Mouse (Mus musculus) embryonic facial prominence, embryonic 13.5 days (tissue): ENCODE measurements around the gene Cdh24. TPM values are rescaled to one million over a fixed set of nuclear protein-coding genes. Genes with fewer than 3 reads are reported as not detected.

Experiments used
- ATAC-seq: fragments of 200-750 bp; cut with Nextera tagmentation; 2 replicates; pipeline ENCODE4 v1.8.0; 2017; ENCODE audit warnings: low read depth; ENCODE audit not compliant: insufficient number of reproducible peaks, insufficient read depth, low FRiP score, low TSS enrichment
- H3K27ac ChIP-seq: fragments of 300-500 bp; sonication (generic); 2 replicates; pipeline ENCODE4 v1.5.1; 2015; ENCODE audit warnings: moderate library complexity, mild to moderate bottlenecking, inconsistent platforms
- H3K27me3 ChIP-seq: fragments of 300-500 bp; sonication (generic); 2 replicates; pipeline ENCODE4 v1.6.1; 2015; ENCODE audit warnings: mild to moderate bottlenecking, inconsistent platforms
- H3K36me3 ChIP-seq: fragments of 300-500 bp; sonication (generic); 2 replicates; pipeline ENCODE4 v1.6.1; 2015; ENCODE audit warnings: mild to moderate bottlenecking, inconsistent platforms
- H3K4me1 ChIP-seq: fragments of 300-500 bp; sonication (generic); 2 replicates; pipeline ENCODE4 v1.6.1; 2015; ENCODE audit warnings: inconsistent platforms
- H3K4me2 ChIP-seq: fragments of 300-500 bp; sonication (generic); 2 replicates; pipeline ENCODE4 v1.6.1; 2015; ENCODE audit warnings: moderate library complexity, mild to moderate bottlenecking, inconsistent platforms
- H3K4me3 ChIP-seq: fragments of 300-500 bp; sonication (generic); 2 replicates; pipeline ENCODE4 v1.5.1; 2015; ENCODE audit warnings: mild to moderate bottlenecking, inconsistent platforms
- H3K9ac ChIP-seq: fragments of 300-500 bp; sonication (generic); 2 replicates; pipeline ENCODE4 v1.6.1; 2015; ENCODE audit warnings: mild to moderate bottlenecking, inconsistent platforms
- H3K9me3 ChIP-seq: fragments of 300-500 bp; sonication (generic); 2 replicates; pipeline ENCODE4 v1.6.1; 2016; ENCODE audit warnings: inconsistent platforms
- WGBS: fragments of 180-500 bp; shearing (Covaris S2); methylation state at CpG from one replicate; pipeline ENCODE4 v1.1.7; 2015; ENCODE audit warnings: mixed read lengths; 5-methylcytosine and 5-hydroxymethylcytosine counted together
- polyA plus RNA-seq: library from polyadenylated mRNA; unstranded; fragments of >200 nt; fragmentation: Nextera tagmentation; extraction: Ambion mirVana; gene quantifications from 2 replicates; pipeline ENCODE4 v1.2.1, GENCODE M21; 2015

Cdh24 gene
- 6.8 and 7.9 TPM in 2 replicates for polyA plus RNA-seq

DNA sequence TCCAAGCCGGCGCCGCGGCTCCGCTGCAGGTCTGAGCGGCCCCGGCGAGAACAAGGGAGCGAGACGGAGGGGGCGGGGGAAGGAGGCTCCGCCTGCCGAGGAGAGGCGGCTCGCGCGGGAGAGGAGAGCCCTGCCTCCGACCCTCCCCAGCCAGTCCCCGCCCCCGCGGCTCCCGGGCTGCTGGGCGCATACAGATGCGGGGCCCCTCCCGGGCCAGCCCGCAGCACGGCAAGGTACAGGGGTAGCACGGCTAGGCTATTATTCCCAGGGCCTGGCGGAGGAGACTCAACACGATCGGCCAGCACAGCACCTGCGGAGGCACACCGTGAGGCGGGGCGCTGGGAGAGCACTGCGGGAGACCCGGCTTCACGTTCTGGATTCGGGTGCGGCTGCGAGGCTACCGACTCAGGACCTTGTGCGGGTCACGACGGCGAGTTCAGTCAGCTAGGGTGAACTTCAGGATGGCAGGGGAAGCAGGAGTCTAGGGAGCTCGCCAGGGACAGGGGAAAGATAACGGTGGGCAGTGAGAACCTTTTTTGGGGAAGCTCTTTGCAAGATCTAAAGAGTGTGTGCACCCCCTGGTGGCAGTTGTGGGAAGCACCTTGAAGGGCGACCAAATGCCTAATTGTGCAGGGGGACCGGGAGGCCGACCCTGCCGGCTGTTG lies at the start of gene Cdh24:
TSS of gene Cdh24 (minus strand) at position 60 of the 665 bp plus-strand sequence.
- Histone ChIP-seq H3K9me3 (no peaks in the 10 kb centered on the region), H3K4me1 (peaks cover 16% of the 10 kb centered on the region), H3K4me2 (peak within 1 kb of the TSS; percentile 73), H3K27me3 (no peaks in the 10 kb centered on the region), H3K9ac (peak within 1 kb of the TSS; percentile 90), H3K4me3 (peak within 1 kb of the TSS; percentile 75), H3K36me3 (peaks cover 72% of the 10 kb centered on the region), H3K27ac (peak within 1 kb of the TSS; percentile 78)
- peak; percentile 89 for ATAC-seq
- WGBS: under 1% methylated on average over 51 of the region's 52 CpGs

- Histone ChIP-seq H3K36me3 (peaks cover 30% of the 10 kb centered on the region), H3K27me3 (no peaks in the 10 kb centered on the region), H3K27ac (peak overlapping the region; percentile 58), H3K4me1 (peaks cover 26% of the 10 kb centered on the region), H3K9ac (peak overlapping the region; percentile 75), H3K4me2 (peak overlapping the region; percentile 66), H3K9me3 (no peaks in the 10 kb centered on the region), H3K4me3 (peak overlapping the region; percentile 84)
- no peak for ATAC-seq
- WGBS: 3% methylated on average over 8 of the region's 8 CpGs
Measured at GRCm38 (mm10) chr14:54687251-54687650, 46.1 kb upstream of the Cdh24 start.

DNA sequence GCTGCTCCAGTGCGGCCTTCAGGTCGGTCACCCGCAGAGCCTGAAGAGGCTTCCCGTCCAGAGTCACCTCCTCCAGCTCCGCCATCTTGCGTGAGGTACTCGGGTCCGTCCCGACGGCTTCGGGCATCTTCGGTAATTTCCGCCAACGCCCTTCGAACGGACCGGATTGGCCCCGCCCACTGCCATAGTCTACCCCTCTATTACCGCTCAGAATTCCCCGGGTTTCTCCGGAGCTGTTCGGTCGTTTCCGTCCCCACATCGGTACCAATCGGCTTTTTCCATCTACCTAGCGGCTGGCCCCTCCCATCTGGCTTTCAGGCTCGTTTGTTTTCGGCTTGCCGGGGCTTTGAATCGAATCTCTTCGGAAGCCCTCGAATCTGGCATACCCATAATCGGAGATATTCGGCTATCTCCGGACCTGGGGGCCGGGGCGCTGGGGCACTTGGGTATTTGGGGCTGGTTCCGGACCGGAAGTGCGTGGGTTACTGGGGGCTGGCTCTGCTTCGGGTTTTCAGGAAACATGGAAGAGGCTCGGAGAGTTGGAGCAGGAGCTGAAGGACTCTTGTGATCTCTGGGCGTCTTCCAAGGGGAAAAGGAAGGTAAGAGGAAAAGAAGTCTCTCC lies 45.5 kb upstream of the Cdh24 start, which contains the start of gene Acin1:
TSS of gene Acin1 (minus strand) at position 410 of the 622 bp plus-strand sequence.
- Histone ChIP-seq H3K4me3 (peak within 1 kb of the TSS; percentile 84), H3K27me3 (no peaks in the 10 kb centered on the region), H3K4me1 (peaks cover 26% of the 10 kb centered on the region), H3K4me2 (peak within 1 kb of the TSS; percentile 69), H3K27ac (peak within 1 kb of the TSS; percentile 96), H3K9me3 (no peaks in the 10 kb centered on the region), H3K9ac (peak within 1 kb of the TSS; percentile 97), H3K36me3 (peaks cover 30% of the 10 kb centered on the region)
- under 1% methylated on average over 44 of the region's 44 CpGs for WGBS
- ATAC-seq: peak; percentile 98

- H3K9ac ChIP-seq: peak within 1 kb of the TSS; percentile 97
- peak within 1 kb of the TSS; percentile 84 for H3K4me3 ChIP-seq
- no peaks in the 10 kb centered on the region for H3K9me3 ChIP-seq
- H3K27me3 ChIP-seq: no peaks in the 10 kb centered on the region
- H3K4me2 ChIP-seq: peak within 1 kb of the TSS; percentile 69
- peaks cover 31% of the 10 kb centered on the region for H3K36me3 ChIP-seq
- ATAC-seq: peak; percentile 74
- WGBS: under 1% methylated on average over 41 of the region's 41 CpGs
- H3K4me1 ChIP-seq: peaks cover 26% of the 10 kb centered on the region
- H3K27ac ChIP-seq: peak within 1 kb of the TSS; percentile 96
Measured at GRCm38 (mm10) chr14:54686063-54686521, 44.9 kb upstream of the Cdh24 start, which contains the start of gene 1700123O20Rik. Gene 1700123O20Rik, plus strand, starts transcription at chr14:54686216.

DNA sequence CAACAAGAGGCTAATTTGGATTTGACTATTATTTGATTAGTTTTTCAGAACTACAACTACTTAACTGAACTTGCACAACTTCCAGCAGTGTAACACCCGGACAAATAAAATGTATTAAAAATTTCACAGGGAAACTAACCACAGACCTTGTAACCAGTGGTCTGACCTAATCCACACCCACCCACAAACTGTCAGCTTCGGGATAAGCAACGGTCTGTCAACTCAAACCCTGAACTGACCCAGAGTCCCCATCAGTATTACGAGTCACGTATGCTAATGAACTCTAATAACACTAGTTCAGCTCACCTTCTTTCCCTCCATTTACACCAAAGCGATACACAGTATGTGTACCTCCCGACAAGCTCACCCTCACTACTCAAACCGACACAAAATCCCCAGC lies 44.3 kb upstream of the Cdh24 start:
- Histone ChIP-seq H3K27ac (peak overlapping the region; percentile 96), H3K9ac (peak overlapping the region; percentile 97), H3K36me3 (peaks cover 29% of the 10 kb centered on the region), H3K4me1 (peaks cover 26% of the 10 kb centered on the region), H3K9me3 (no peaks in the 10 kb centered on the region), H3K4me2 (peak overlapping the region; percentile 69), H3K27me3 (no peaks in the 10 kb centered on the region), H3K4me3 (peak overlapping the region; percentile 84)
- WGBS: 11% methylated on average over 8 of the region's 8 CpGs
- ATAC-seq: no peak

DNA sequence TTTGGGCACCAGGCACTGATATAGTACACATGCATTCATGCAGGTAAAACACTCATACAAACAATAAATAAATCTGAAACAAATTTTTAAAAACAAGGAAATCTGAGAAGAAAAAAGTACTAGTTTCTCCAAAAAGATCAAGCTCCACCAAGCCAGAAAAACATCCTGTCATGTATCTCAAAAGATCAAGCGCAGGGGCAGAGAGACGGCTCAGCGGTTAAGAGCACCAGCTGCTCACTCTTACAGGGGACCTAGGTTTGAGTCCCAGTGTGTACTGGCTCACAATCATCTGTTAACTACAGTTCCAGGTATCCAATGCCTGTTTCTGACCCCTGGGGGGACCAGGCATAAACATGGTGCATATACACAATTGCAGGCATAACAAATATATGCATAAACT lies 41.2 kb upstream of the Cdh24 start:
- Histone ChIP-seq H3K36me3 (peaks cover 38% of the 10 kb centered on the region), H3K4me2 (no peak overlapping the region), H3K9me3 (no peaks in the 10 kb centered on the region), H3K27me3 (no peaks in the 10 kb centered on the region), H3K27ac (no peak overlapping the region), H3K4me1 (peaks cover 10% of the 10 kb centered on the region), H3K4me3 (no peak overlapping the region), H3K9ac (no peak overlapping the region)
- no peak for ATAC-seq
- 92% methylated on average over 3 of the region's 3 CpGs for WGBS

DNA sequence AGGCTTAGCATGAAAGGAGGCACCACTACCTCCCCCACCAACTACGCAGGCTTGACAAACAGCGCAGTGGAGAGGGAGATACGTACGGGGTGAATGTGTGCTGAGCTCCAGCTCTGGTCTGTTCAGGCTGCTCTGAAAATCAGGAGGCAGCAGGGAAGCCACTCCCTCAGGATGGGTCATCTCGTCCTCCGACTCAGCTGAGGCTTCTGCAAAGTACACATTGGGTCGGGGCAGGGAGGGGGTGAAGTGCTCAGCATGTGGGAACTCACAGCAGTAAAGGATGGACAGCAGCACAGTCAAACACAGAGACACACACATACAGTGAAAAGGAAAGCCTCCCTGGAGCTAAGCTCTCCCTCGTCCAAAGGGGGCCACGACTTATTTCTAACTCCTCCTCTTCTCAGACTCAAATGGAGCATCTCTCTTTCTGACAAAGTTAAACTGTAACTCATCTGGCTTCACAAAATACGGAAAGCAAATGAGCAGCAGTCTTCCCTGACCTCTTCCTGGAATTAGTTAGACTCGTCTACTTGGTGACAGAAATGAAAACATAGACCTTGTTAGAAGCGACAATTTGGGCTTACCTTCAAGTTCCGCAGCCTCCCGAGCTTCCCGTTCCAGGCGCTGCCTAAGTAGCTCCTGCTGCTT lies 37.6 kb upstream of the Cdh24 start:
- no peaks in the 10 kb centered on the region for H3K4me1 ChIP-seq
- no peak overlapping the region for H3K4me2 ChIP-seq
- no peaks in the 10 kb centered on the region for H3K9me3 ChIP-seq
- no peak for ATAC-seq
- H3K4me3 ChIP-seq: no peak overlapping the region
- 88% methylated on average over 16 of the region's 16 CpGs for WGBS
- no peaks in the 10 kb centered on the region for H3K27me3 ChIP-seq
- no peak overlapping the region for H3K27ac ChIP-seq
- H3K9ac ChIP-seq: no peak overlapping the region
- peaks cover 69% of the 10 kb centered on the region for H3K36me3 ChIP-seq

GRCm38 (mm10) chr14:54676290-54676689 lies 35.1 kb upstream of the Cdh24 start:
- H3K9me3 ChIP-seq: no peaks in the 10 kb centered on the region
- H3K4me3 ChIP-seq: no peak overlapping the region
- H3K4me2 ChIP-seq: no peak overlapping the region
- no peaks in the 10 kb centered on the region for H3K4me1 ChIP-seq
- H3K27me3 ChIP-seq: no peaks in the 10 kb centered on the region
- WGBS: 92% methylated on average over 5 of the region's 5 CpGs
- no peak overlapping the region for H3K27ac ChIP-seq
- no peak for ATAC-seq
- H3K36me3 ChIP-seq: peaks cover 80% of the 10 kb centered on the region
- H3K9ac ChIP-seq: no peak overlapping the region

- Histone ChIP-seq H3K9me3 (no peaks in the 10 kb centered on the region), H3K4me1 (no peaks in the 10 kb centered on the region), H3K27ac (no peak overlapping the region), H3K27me3 (no peaks in the 10 kb centered on the region), H3K9ac (no peak overlapping the region), H3K4me2 (no peak overlapping the region), H3K4me3 (no peak overlapping the region), H3K36me3 (peaks cover 83% of the 10 kb centered on the region)
- no peak for ATAC-seq
- WGBS: 84% methylated on average over 2 of the region's 2 CpGs
Measured at GRCm38 (mm10) chr14:54674317-54674716, 33.2 kb upstream of the Cdh24 start.

DNA sequence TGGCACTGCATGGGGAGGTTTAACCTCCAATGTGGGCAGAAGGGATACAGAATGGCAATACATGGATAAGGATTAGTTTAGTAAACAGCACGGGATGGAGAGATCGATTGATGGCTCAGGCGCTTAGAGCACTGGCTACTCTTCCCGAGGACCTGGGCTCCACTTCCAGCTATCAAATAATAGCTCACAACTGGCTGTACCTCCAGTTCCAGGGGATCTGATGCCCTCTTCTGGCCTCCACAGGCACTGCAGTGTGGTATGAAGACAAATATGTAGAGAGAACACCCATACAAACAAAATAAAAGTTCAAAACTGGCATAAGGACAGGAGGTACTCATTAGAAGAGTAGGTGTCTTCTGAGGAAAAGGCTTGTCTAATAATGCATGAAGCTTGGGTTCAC lies 28.2 kb upstream of the Cdh24 start:
- peaks cover 84% of the 10 kb centered on the region for H3K36me3 ChIP-seq

GRCm38 (mm10) chr14:54664477-54665222 lies 23.5 kb upstream of the Cdh24 start:
- H3K36me3 ChIP-seq: peaks cover 94% of the 10 kb centered on the region
- H3K27ac ChIP-seq: no peak overlapping the region
- H3K27me3 ChIP-seq: no peaks in the 10 kb centered on the region
- ATAC-seq: no peak
- no peaks in the 10 kb centered on the region for H3K4me1 ChIP-seq
- H3K9me3 ChIP-seq: no peaks in the 10 kb centered on the region
- no peak overlapping the region for H3K4me2 ChIP-seq
- H3K4me3 ChIP-seq: no peak overlapping the region
- WGBS: 95% methylated on average over 10 of the region's 10 CpGs
- H3K9ac ChIP-seq: no peak overlapping the region

More for the DNA sequence above, 28.2 kb upstream of the Cdh24 start:
- no peak overlapping the region for H3K4me2 ChIP-seq
- ATAC-seq: no peak
- H3K27ac ChIP-seq: no peak overlapping the region
- H3K9ac ChIP-seq: no peak overlapping the region
- no peaks in the 10 kb centered on the region for H3K4me1 ChIP-seq
- H3K4me3 ChIP-seq: no peak overlapping the region
- no peaks in the 10 kb centered on the region for H3K9me3 ChIP-seq
- 77% methylated on average over 4 of the region's 4 CpGs for WGBS
- no peaks in the 10 kb centered on the region for H3K27me3 ChIP-seq
